Mouse (Mus musculus) adrenal gland, postnatal 4 days (tissue): ENCODE measurements around the gene Abcc3. TPM values are rescaled to one million over a fixed set of nuclear protein-coding genes. Genes with fewer than 3 reads are reported as not detected.
"Not testable (repeated sequence)": the region's sequence is repeated elsewhere in the genome, so short reads cannot be mapped to it uniquely, and the experiment has no call there.

Experiments used
- DNase-seq, 2 experiments: peaks; one replicate each; pipeline ENCODE4 v3.0.0; 2021 to 2022; ENCODE audit warnings: low spot score in 2 of 2, mixed read lengths in 2 of 2
- total RNA-seq, 2 experiments: library from RNA; stranded (reverse); gene quantifications; 2 replicates each; pipeline ENCODE4 v1.2.3; 2021

Abcc3 gene
- total RNA-seq, 2 experiments from 2014 or later: 7.9 to 11.7 TPM

- no peak for DNase-seq
These were observed 11.0 kb upstream of the Abcc3 start for GRCm38 (mm10) chr11:94403757-94404156.

GRCm38 (mm10) chr11:94402731-94403130, 9.9 kb upstream of the Abcc3 start:
- no peak for DNase-seq

- DNase-seq: not testable (repeated sequence)
These were observed 9.2 kb upstream of the Abcc3 start for GRCm38 (mm10) chr11:94402029-94402428.

- no peak for DNase-seq
These were observed 8.2 kb upstream of the Abcc3 start for GRCm38 (mm10) chr11:94400996-94401395.

GRCm38 (mm10) chr11:94394107-94394506, 1.3 kb upstream of the Abcc3 start:
- no peak for DNase-seq

GRCm38 (mm10) chr11:94393490-94393889, 693 bp upstream of the Abcc3 start:
- DNase-seq: not testable (repeated sequence)

GRCm38 (mm10) chr11:94391661-94392060, 1.1 kb downstream of the Abcc3 start:
- no peak for DNase-seq

GRCm38 (mm10) chr11:94390825-94391224, 2.0 kb downstream of the Abcc3 start:
- DNase-seq: no peak

GRCm38 (mm10) chr11:94389724-94390396, 2.9 kb downstream of the Abcc3 start:
- DNase-seq: no peak

- DNase-seq: no peak
These were observed 3.8 kb downstream of the Abcc3 start for GRCm38 (mm10) chr11:94389021-94389420.

- DNase-seq: no peak
These were observed 5.0 kb downstream of the Abcc3 start for GRCm38 (mm10) chr11:94387756-94388155.

- no peak for DNase-seq
These were observed 6.6 kb downstream of the Abcc3 start for GRCm38 (mm10) chr11:94385977-94386771.

GRCm38 (mm10) chr11:94379736-94380135, 13.1 kb downstream of the Abcc3 start:
- DNase-seq: no peak

- no peak for DNase-seq
These were observed 13.7 kb downstream of the Abcc3 start for GRCm38 (mm10) chr11:94379061-94379460.

GRCm38 (mm10) chr11:94374276-94374948, 18.4 kb downstream of the Abcc3 start:
- no peak for DNase-seq

- no peak for DNase-seq
These were observed 22.0 kb downstream of the Abcc3 start for GRCm38 (mm10) chr11:94370809-94371208.

GRCm38 (mm10) chr11:94369981-94370380, 22.8 kb downstream of the Abcc3 start:
- DNase-seq: no peak

- no peak for DNase-seq
These were observed 27.5 kb downstream of the Abcc3 start for GRCm38 (mm10) chr11:94365340-94365739.

- no peak for DNase-seq
These were observed 29.1 kb downstream of the Abcc3 start for GRCm38 (mm10) chr11:94363690-94364089.

- DNase-seq: no peak
These were observed 30.7 kb downstream of the Abcc3 start for GRCm38 (mm10) chr11:94362101-94362500.

GRCm38 (mm10) chr11:94361166-94361870, 31.5 kb downstream of the Abcc3 start:
- DNase-seq: no peak
